10 mouse cellular contexts compared by ENCODE assay signal in genomic region chr9:35342436-35342835, GRCm38 (mm10).
DNase-seq lines count a peak whose midpoint lies in the region; ATAC-seq lines count a peak whose summit lies in the region.
"Had no signal": no experiment of that assay in that cellular context is flagged by ENCODE, and none has a peak within 500 bp of the region (broad histone marks: within the 10 kb centered on the region; RNA-seq: fewer than 3 reads in every experiment).

No protein-coding gene starts in this region.

- DNase-seq in kidney, postnatal 36 days: no peak
- DNase-seq in cerebellum, adult 18-20 months: peak; percentile 83
- DNase-seq in lung, postnatal 25 days (ENCODE audit: low spot score): peak; percentile 47
- DNase-seq in urinary bladder, postnatal 10 days (ENCODE audit: low spot score): no peak
- DNase-seq in spleen, postnatal 4 days (ENCODE audit: low spot score in 2 of 2): no peak
- DNase-seq in kidney, postnatal 14 days: no peak
- DNase-seq: layer of hippocampus, postnatal 36 days had no signal

- no peaks in the 10 kb centered on the region for H3K9me3 ChIP-seq in kidney, embryonic 14.5 days (ENCODE audit: control insufficient read depth, low read length)
- H3K9me3 ChIP-seq in heart, embryonic 11.5 days (replicated peaks; ENCODE audit: control insufficient read depth, low read length): no peaks in the 10 kb centered on the region
- H3K9me3 ChIP-seq: neural tube, embryonic 13.5 days had no signal

- no peaks in the 10 kb centered on the region for H3K27me3 ChIP-seq in kidney, embryonic 14.5 days (ENCODE audit: control insufficient read depth, insufficient read depth, low read length)
- H3K27me3 ChIP-seq in heart, embryonic 11.5 days (ENCODE audit: control insufficient read depth, insufficient read depth, low read length): no peaks in the 10 kb centered on the region

- no peak overlapping the region for H3K4me2 ChIP-seq in kidney, embryonic 14.5 days (replicated peaks; ENCODE audit: low read depth, low read length)
- no peak overlapping the region for H3K4me2 ChIP-seq in heart, embryonic 11.5 days
- H3K4me2 ChIP-seq: neural tube, embryonic 13.5 days had no signal

- peak overlapping the region; percentile 47; the same call in 1 of the 2 replicates for H3K27ac ChIP-seq in kidney, embryonic 14.5 days (ENCODE audit: low read depth, low read length)
- H3K27ac ChIP-seq in heart, embryonic 11.5 days (ENCODE audit: low read depth, low read length): peak overlapping the region; percentile 77
- H3K27ac ChIP-seq: neural tube, embryonic 13.5 days had no signal

- ATAC-seq in kidney, embryonic 14.5 days (ENCODE audit: low FRiP score, low TSS enrichment): no peak
- ATAC-seq in heart, embryonic 11.5 days (replicated peaks; ENCODE audit: insufficient number of reproducible peaks, low FRiP score, low TSS enrichment): 0 out of 2 replicates have a peak, but pooled peaks have one; percentile 44

- 0 out of 2 replicates have a peak, but pooled peaks cover 2% of the 10 kb centered on the region for H3K4me1 ChIP-seq in kidney, embryonic 14.5 days (ENCODE audit: control insufficient read depth, insufficient read depth, low read length)
- H3K4me1 ChIP-seq in heart, embryonic 11.5 days (ENCODE audit: control insufficient read depth, insufficient read depth, low read length): peaks cover 44% of the 10 kb centered on the region

- 58% methylated on average over 2 of the region's 2 CpGs for WGBS in kidney, embryonic 14.5 days
- 27% methylated on average over 2 of the region's 2 CpGs for WGBS in heart, embryonic 11.5 days (ENCODE audit: insufficient replicate concordance)

- no peaks in the 10 kb centered on the region for H3K36me3 ChIP-seq in kidney, embryonic 14.5 days (ENCODE audit: control insufficient read depth, insufficient read depth, low read length)
- H3K36me3 ChIP-seq in heart, embryonic 11.5 days (ENCODE audit: control insufficient read depth, insufficient read depth, low read length): no peaks in the 10 kb centered on the region
- H3K36me3 ChIP-seq: neural tube, embryonic 13.5 days had no signal

- no peak overlapping the region for H3K9ac ChIP-seq in kidney, embryonic 14.5 days (ENCODE audit: low read depth, low read length)
- H3K9ac ChIP-seq in heart, embryonic 11.5 days (ENCODE audit: low read depth, low read length): no peak overlapping the region
- H3K9ac ChIP-seq: neural tube, embryonic 13.5 days had no signal

- H3K4me3 ChIP-seq in kidney, embryonic 14.5 days (ENCODE audit: low read length): no peak overlapping the region
- no peak overlapping the region for H3K4me3 ChIP-seq in heart, embryonic 11.5 days (ENCODE audit: low read depth, low read length)
- H3K4me3 ChIP-seq: neural tube, embryonic 13.5 days had no signal

Comparison
In these comparisons a context has a peak if more than half of its experiments do, and no peak if none do; other contexts are left out.
1. DNase-seq: peak in cerebellum, adult 18-20 months (2 of 2) and lung, postnatal 25 days (single experiment); none in kidney, postnatal 36 days (0 of 2), urinary bladder, postnatal 10 days (single experiment), spleen, postnatal 4 days (0 of 2) and kidney, postnatal 14 days (single experiment).